Mouse (Mus musculus): ENCODE results near the gene Lamb1.

Lamb1 gene

DNA sequence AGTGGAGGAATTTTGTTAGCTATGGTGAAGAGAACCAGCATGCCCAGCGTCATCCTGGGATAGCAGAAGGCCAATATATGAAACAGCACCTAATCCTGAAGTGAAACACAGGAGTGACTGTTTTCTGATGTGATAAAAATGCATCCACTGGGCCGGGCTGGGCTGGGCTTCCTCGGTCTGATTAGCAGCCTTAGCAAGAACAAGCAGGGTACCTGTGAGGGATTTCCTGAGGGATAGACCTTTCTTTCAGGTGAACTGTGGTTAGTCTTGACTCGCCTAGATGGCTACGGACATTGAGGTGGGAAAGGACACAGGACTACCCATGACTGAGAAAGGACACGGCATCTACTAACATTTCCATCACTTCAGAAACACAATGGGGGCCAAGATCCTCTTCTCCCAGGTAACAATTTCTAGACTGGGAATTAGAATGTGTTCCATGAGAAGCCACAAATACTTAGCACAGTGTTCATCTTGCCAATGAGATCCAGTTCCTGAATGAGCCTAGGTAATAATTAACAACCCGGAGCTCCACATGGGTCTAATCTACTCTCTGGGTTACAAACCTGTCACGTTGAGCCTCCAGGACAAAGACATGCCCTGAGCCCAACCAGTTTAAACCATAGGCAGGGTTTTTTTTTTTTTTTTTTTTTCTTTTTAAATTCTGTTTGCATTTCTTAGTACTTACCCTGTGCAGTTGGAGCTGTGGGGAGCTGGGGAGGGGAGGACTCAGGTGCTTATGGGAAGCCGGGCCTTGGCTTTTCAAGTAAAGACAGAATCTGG, 8.7 kb upstream of the Lamb1 start:
- DNase-seq = no peak

DNA sequence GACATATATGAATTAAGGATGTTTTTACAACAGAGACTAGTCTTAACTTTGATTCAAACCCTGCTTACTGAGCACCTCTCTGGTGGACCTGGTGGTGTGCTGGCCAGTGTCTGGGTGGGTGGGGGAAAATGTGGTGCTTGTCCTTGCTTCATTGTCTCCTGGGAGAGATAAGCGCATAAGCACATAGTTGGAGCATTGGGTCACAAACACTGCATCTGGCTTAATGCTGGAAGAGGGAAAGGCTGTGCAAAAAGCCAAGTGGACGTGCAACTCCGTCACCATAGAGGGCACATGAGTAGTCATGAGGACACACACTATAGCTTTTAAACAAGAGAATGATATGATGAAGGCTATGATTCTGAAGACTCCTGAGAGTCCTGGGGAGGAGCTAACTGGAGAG, 3.2 kb upstream of the Lamb1 start:
- DNase-seq = no peak

DNA sequence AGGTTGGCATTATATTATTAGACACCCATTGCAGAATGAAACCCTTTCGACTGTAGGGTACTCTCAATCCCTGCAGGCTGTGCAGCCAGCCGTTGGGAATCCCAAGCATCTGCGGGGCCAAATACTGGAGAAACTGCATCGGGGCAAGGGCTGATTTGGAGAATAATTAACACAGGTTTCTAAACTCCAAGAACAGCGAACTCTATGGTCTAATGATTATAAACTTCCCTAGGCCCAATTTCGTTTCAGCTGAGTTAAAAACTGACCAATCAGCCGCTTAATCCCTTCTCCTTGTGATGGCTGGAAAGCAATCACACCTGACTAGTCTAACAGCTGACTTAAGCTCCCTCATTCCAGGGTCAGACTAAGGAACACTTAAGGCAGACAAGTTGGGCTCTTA, 1.1 kb upstream of the Lamb1 start:
- no peak for DNase-seq

DNA sequence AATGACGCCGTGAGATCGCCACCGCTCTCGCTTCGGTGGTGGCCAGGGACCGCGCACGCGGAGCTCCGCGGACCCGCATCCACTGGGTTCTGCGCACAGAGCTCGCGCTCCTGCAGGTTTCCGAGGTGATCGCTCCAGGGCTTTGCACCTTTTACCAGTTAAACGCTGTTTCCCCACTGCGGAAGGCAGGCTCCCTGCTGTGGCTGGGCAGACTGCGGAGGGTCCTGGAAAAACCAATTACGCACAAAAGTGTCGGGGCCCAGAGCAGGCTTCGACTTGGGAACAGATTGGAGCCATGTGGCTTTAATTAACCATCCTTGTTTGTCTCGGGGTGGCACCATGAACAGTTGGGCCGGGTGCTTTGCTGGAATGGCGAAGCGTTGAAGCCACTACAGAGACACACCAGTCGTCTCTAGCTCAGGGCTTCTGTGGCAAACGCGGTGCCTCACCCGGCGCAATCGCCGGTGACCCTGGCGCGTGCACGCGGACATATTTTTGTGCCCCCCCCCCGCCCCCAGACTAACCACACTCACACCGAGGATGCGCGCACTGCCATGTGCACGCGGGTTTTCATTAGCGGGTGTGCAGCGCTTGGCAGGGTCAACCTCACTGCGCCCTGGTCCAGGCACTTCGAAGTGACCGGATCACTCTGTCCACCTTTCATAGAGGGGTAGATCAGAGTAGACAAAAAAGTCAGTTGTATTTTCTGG, 843 bp downstream of the Lamb1 start:
- DNase-seq = no peak

DNA sequence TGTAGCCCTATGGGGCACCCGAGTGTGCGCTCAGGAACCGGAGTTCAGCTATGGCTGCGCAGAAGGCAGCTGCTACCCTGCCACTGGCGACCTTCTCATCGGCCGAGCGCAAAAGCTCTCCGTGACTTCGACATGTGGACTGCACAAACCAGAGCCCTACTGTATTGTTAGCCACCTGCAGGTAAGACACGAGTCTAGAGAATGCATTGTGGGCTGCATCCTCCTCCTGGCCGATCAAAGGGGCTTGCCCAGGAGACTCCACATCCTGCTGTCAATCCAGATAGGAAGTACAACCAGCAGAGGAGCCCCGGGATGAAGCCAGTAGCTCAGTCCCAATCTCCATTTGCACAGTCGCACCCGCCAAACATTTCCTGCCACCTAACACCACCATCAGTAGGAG, 1.7 kb downstream of the Lamb1 start:
- no peak for DNase-seq

DNA sequence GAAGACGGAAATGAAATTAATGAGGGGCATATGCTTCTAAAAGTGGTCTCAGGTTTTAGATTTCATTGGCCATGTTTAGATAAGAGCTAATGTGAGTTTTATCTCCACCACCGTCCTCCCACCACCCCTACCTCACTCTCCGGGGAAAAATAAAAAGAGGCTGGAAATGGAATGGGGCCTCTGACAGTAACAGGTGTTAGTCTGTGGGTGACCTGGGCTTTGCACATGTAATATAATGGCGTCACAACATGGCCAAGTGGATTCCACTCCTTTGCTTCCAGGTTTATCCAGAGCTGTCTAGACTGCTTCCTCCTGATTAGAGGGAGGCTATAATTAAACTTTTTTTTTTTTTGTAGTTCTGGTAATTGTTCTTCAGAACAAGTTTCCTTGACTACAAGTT, 2.3 kb downstream of the Lamb1 start:
- DNase-seq = no peak

DNA sequence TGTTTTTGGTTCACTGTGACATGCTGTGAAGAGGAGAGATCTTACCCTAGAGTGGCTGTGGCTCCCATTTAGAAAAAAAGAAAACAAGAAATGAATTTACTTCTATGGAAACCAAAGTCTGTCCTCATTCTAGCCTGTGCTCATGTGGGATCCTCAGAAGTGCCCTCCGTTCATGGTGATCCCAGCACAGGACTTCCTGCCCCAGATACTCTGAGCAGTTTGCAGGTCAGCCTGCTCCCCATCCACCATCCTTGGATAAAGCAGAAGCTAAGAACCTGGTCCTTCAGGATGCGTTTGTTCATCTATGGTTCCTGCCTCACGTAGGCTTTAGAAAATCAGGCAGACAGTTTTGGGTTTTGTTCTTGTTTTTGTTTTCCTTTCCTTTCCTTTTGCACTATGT, 3.3 kb downstream of the Lamb1 start:
- no peak for DNase-seq

DNA sequence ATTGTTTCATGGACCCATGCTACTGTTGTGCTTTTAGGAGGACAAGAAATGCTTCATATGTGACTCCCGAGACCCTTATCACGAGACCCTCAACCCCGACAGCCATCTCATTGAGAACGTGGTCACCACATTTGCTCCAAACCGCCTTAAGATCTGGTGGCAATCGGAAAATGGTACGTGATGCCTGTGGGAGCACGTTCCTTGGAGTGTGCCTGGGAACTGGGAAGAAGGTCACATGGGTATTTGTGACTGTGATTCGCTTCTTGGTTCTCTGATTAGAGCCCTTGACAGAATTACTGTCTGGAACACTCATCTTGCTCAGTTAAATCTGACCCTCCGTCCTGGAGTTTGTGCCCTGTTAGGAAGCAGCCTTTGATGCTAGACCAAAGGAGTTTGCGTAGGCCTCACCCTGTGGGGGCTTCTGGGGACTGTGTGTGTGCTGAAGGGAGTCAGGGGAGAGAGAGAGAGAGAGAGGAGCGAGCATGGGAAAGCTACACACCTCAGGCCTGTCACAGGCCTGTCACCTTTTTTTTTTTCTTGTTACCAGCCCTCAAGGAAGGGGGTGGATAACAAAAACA, 4.1 kb downstream of the Lamb1 start:
- DNase-seq = no peak

DNA sequence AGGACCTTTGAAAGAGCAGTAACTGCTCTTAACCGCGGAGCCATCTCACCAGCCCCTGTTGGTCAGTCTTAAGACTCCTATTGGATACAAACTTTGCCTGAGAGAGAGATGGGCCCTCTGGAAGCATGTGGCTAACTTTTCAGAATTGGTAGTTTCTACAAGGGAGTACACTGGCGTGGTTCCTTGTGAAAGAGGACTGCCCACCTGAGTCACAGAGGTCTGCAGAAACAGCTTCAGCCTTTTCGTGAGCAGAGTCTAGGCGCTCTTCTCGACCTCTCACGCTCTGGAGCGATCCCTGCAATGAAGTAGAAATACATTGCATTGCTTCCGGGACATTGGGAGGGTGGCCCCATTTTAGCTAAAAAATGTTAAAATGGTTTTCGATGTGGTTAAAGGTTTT, 5.3 kb downstream of the Lamb1 start:
- no peak for DNase-seq

DNA sequence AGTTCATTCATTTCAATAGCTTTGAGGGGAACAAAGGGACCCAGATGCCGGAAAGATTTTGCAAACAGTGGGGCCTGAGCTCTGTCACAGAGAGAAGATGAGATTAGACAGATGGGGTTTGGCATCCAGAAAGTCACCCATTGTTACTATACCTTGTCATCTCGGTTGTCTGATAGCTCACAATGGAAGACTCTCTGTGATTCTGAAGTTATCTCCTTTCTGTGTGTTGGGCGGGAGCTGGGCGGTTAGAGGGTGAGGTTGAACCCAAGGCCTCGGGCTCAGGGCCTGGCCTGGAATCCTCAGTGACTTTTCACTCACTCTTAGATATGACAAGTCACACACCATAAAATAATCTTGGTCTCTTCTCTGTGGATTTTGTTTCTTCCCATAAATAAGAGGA, 5.7 kb downstream of the Lamb1 start:
- no peak for DNase-seq

DNA sequence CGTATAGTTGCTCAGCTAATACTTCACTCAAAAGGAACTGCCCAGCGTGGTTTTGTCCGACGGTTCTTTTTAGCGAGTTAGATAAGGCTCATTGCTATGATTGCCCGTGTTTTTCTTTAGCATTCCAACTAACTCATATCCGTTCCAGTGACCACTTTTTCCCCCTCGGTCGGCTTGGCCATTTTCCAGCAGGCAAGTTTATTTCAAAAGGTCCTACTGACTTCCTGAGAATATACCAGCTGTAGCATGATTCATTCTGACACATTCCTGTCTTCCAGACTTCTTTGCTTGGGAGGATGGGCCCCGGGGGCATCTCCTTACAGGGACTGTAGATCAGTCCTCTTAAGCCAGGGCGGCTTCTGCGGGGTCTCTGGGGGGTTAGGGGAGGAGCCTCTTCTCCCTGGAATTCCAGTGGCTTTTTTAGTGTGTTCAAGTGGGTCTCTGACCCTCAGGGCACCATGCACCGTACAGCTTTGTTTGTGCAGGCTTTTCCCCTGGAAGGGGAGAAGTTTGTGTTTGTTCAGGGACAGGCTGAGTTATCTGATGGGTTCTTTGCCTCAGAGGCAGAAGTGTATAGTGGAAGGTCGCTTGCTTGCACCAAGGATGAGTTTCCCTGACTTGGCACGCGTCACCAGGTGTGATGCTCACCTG, 6.5 kb downstream of the Lamb1 start:
- no peak for DNase-seq

DNA sequence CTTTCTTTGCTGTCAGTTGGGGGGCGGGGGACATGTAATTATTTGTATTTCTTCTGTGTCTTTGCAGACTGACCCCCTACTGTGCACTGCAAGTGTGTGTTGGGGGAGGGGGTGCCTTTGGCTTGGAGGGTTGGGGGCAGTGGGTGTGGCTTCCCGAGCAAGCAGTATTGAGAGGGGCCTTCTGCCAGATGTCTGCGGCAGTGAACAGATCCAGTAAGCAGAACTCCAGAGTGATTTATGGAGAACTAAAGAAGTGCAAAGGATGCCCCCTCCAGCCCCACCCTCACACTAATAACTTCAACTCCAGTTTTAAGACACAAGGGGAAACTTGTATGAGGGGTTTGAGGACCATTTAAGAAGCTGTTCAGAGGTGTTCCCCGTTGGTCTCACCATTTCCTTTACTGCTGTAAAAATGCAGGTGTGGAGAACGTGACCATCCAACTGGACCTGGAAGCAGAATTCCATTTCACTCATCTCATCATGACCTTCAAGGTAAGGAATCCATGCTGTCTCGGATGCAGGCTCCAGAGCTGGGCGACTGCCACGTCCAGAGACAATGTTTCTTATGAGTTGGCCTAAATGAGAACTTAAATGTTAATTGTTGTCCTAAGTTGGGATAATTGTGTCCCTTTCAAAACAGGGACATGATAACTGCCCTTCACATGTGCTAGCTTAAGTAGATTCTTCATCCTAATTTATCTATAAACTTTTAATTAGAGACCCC, 7.1 kb downstream of the Lamb1 start:
- no peak for DNase-seq

DNA sequence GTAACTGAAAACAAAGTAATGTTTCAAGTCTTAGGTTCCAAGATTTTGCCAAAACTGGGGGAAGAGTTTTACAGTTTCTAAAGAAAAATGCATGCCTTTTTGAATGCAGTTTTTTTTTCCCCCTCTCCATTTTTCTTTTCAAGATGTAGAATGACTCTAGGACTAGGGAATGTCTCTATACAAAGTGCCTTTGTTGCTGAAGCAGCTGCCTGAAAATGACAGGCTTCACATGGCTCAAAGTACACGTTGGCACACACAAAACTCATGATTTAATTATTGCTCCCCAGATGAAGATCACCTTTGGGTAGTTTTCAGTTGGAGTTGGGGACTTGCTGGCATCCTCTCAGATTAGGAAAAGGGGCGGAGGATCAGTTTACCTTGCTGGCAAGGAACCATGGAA, 7.8 kb downstream of the Lamb1 start:
- no peak for DNase-seq

DNA sequence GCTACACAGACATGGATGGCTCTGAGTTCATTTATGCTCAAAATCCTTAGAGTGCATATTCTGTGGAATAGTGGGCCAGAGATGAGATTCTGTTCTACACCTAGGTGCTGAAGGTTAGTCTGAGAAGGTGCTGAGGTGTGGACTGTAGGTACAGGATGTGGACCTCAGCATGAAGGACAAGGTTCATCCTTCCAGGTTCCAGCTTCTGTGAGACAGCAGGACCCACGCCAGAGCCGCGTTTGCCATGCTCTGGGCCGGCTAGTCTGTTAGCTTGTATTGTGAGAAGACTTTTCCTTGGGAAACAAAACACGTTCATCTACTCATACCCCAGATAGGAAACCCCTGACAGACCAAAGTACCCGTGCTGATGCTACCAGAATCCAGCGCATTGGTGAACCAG, 8.6 kb downstream of the Lamb1 start:
- no peak for DNase-seq

DNA sequence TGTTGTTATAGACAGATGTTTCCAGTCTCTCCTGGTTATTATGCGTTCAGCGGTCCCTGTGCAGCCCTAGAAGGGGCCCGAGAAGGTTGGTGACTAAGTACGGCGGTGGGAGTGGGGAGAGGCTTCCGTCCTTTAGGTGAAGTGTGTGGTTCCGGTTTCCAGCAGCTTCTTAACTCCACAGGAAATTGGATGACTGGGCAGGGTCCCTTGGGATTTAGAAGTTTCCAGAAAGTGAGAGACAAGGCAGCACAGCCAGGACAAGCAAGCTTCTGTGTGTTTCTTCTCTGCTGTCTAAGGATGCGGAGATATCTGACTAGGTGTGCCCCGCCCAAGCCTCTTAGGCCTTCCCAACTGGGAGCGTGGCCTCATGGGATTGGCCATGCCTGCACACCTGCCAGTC, 10.4 kb downstream of the Lamb1 start:
- no peak for DNase-seq

DNA sequence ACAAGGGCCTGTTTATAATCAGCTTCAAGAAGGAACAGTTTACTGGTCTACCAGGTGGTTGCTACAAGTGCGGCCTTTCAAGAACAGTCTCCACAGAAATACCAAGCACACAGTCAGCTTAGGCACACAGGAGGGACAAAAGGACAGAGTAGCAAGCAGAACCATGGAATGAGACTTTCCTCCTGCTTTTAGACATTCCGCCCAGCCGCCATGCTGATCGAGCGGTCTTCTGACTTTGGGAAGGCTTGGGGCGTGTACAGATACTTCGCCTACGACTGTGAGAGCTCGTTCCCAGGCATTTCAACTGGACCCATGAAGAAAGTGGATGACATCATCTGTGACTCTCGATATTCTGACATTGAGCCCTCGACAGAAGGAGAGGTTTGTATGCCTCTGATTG, 13.2 kb downstream of the Lamb1 start:
- no peak for DNase-seq

DNA sequence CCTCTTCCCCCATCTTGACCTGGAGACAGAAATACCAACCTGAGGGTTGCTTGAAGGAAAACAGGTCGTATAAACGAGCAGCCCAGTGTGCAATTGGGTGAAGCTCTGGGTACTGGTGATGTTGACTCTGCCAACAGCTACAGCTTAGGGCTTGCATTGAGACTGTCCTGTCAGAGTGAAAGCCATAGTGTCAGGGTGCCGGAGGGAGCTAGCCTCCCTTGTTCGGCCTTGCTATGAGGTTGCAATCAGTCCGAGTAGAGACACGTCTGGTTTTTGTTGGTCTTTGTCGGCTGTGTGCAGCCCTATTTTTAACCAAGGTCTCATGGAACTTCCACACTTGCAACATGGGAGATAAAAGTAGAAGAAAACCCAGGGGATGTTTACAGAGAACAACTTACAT, 15.3 kb downstream of the Lamb1 start:
- no peak for DNase-seq

DNA sequence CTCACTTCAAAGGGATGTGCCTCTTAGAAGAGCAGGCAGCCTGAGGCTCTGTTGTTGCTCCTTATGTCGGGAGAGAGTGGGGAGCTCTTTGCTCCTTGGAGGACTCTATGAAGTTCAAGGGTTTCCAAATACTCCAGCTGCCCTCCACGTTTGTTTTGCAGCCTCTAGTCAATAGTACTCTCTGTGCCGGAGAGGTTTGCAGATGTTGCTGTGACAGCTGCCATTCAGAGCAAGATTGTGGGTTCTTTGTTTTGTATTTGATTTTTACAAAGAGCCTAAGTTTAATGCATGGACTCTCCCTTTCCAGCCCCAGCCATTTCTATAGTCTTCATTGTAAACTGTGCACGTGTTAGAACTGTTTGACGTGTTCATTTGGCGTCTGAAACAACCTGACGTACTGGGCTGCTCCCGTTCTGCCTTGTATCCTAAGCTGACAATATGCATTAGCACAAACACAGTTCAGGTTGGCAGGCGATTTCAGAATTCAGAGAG, 16.1 kb downstream of the Lamb1 start:
- no peak for DNase-seq

DNA sequence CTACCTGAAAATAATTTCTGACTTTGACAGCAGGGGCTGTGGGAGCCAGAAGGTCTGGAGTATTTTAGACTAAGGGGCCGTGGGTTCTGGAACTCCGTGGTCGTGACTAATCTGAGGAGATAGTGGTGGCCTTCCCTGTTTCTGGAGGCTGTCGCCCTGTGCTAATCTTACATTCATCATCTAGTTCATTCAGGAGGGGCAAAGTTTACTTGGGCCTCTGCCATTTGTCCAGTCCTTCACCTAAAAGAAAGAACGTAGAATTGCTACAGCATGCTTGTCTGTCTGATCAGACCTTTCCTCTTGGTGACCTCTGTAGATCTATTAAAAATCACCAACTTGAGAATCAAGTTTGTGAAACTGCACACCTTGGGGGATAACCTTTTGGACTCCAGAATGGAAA, 17.2 kb downstream of the Lamb1 start:
- DNase-seq = no peak

DNA sequence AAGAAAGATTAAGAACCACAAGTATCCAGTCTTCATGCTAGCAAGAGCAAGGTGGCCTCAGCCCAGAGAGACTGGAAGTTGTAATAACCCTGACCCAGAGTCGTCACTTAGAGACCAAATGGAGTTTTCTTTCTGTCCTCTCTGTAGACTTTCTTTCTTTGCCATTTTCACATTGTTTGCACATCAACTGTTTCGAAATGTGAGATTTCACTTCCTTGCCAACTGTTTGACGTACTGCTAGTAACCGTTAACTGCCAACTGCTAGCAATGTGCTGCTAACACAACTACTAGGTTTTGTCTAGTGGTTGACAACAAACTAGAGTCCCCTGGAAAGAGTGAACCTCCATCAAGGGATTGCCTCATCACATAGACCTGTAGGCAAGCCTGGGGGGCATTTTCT, 18.1 kb downstream of the Lamb1 start:
- no peak for DNase-seq

DNA sequence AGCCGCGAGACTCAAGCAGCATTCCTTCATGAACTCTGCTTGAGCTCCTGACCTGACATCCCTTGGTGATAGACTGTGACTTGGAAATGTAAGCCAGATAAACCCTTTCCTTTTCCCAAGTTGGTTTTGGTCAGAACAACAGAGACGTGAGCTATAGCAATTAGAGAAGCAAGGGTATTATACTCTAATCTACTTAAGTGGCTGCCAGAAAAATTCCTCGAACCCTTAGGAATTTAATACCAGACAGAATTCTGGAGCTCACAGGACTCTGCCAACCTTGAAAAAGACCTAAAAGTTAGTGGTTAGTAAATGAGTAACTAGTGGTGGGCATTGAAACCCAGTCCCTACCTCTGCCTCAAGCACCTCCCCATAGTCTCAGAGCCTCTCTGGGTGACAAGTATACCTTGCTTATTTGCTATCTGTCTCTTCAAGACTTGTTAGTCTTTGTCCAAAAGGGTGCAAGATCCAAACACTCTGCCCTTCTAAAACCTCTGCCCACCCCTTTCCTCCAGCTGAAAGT, 18.6 kb downstream of the Lamb1 start:
- DNase-seq = no peak

DNA sequence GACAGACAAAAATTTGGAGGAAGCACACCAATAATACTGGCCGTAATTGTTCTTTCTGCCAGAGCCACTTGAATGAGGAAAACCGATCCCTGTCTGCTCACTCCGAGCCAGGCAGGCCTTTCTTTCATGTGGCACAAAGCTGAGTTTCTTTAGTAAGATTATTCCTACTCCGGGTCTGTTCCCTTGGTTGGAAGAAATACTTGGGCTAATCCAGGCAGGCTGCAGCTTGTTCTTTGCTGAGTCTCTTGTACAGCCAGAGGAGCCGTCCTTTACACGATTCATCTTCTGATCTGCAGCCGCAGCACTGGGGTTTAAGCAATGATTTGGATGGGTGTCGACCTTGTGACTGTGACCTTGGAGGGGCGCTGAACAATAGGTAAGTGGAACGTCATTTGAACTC, 24.0 kb downstream of the Lamb1 start:
- no peak for DNase-seq

DNA sequence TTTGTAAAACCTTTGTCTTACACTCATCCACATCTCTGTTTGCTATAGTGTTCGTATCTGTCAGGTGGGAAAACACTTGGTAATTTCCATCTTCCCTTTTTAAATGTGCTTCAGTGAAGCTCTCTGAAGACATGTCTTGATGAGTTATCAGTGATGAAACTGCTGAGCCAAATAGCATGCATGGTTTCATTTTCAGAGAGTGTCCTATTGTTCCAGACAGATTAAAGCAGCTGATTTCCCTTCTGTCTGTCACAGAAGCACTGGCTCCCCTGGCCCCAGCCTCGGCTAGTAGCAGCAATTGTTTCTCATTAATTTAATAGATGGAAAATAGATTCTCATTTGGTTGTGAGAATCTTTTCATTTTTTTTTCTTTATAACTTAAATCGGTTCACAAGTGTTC, 25.9 kb downstream of the Lamb1 start:
- DNase-seq = no peak

Data from thymus, postnatal 14 days (tissue).